Mouse (Mus musculus) adrenal gland, postnatal 4 days (tissue): ENCODE results near the gene Asrgl1. TPM values are rescaled to one million over a fixed set of nuclear protein-coding genes. Genes with fewer than 3 reads are reported as not detected.

Experiments
- DNase-seq, 2 experiments: peaks; one replicate each; pipeline ENCODE4 v3.0.0; 2021 to 2022; ENCODE audit warnings: low spot score in 2 of 2, mixed read lengths in 2 of 2
- total RNA-seq, 2 experiments: library from RNA; stranded (reverse); gene quantifications; 2 replicates each; pipeline ENCODE4 v1.2.3; 2021

Asrgl1 gene
- total RNA-seq, 2 experiments from 2014 or later = 23.7 to 25.1 TPM

- DNase-seq = no peak
Measured at GRCm38 (mm10) chr19:9073776-9074411, 61.5 kb downstream of the Asrgl1 start.

GRCm38 (mm10) chr19:9072157-9072530 lies 63.3 kb downstream of the Asrgl1 start:
- DNase-seq = no peak

- DNase-seq = no peak
Measured at GRCm38 (mm10) chr19:9071456-9072156, 63.8 kb downstream of the Asrgl1 start.

- no peak for DNase-seq
Measured at GRCm38 (mm10) chr19:9070316-9070715, 65.1 kb downstream of the Asrgl1 start.

GRCm38 (mm10) chr19:9069687-9070307 lies 65.6 kb downstream of the Asrgl1 start:
- no peak for DNase-seq

GRCm38 (mm10) chr19:9067292-9067691 lies 68.1 kb downstream of the Asrgl1 start:
- no peak for DNase-seq

GRCm38 (mm10) chr19:9065621-9066561 lies 69.5 kb downstream of the Asrgl1 start:
- no peak for DNase-seq

GRCm38 (mm10) chr19:9063831-9064230 lies 71.6 kb downstream of the Asrgl1 start:
- no peak for DNase-seq

- DNase-seq = no peak
Measured at GRCm38 (mm10) chr19:9062822-9063221, 72.6 kb downstream of the Asrgl1 start.

GRCm38 (mm10) chr19:9061221-9061893 lies 74.1 kb downstream of the Asrgl1 start:
- DNase-seq = no peak

GRCm38 (mm10) chr19:9060103-9060502 lies 75.3 kb downstream of the Asrgl1 start:
- no peak for DNase-seq

Other genes starting within 250 kb of the Asrgl1 start
- gene 1810009A15Rik, start 246.8 kb downstream of the Asrgl1 start, total RNA-seq = 10 to 100 TPM; 36.7 to 37.7 TPM
- gene Gm49416, start 246.7 kb downstream of the Asrgl1 start, total RNA-seq = 1 to 10 TPM; 2.8 to 3.3 TPM
- 10 to 100 TPM; 29.6 to 30.9 TPM for gene Ints5, start 242.6 kb downstream of the Asrgl1 start, total RNA-seq
- 100 to 1,000 TPM; 183 to 194 TPM for gene Ganab, start 237.6 kb downstream of the Asrgl1 start, total RNA-seq
- gene B3gat3, start 215.3 kb downstream of the Asrgl1 start, total RNA-seq = 10 to 100 TPM; 56.2 to 56.8 TPM
- 10 to 100 TPM; 13.3 to 15.3 TPM for gene Rom1, start 206.3 kb downstream of the Asrgl1 start, total RNA-seq
- gene Eml3, start 206.1 kb downstream of the Asrgl1 start, total RNA-seq = 10 to 100 TPM; 65.2 to 72.1 TPM
- 100 to 1,000 TPM; 141 to 144 TPM for gene Mta2, start 193.8 kb downstream of the Asrgl1 start, total RNA-seq
- gene Tut1, start 181.8 kb downstream of the Asrgl1 start, total RNA-seq = 10 to 100 TPM; 23.2 to 26.9 TPM
- 100 to 1,000 TPM; 505 to 508 TPM for gene Eef1g, start 168.6 kb downstream of the Asrgl1 start, total RNA-seq
- gene Ahnak, start 146.4 kb downstream of the Asrgl1 start, total RNA-seq = 100 to 1,000 TPM; 125 to 131 TPM
- not detected for gene Scgb1a1, start 47.7 kb downstream of the Asrgl1 start, total RNA-seq